Mouse (Mus musculus): ENCODE data around the gene Ifnar1.
"Not testable (repeated sequence)": the region's sequence is repeated elsewhere in the genome, so short reads cannot be mapped to it uniquely, and the experiment has no call there.

The Ifnar1 gene

GRCm38 (mm10) chr16:91512161-91512787 is 27.2 kb downstream of the Ifnar1 start:
- DNase-seq = peak; percentile 89

DNA sequence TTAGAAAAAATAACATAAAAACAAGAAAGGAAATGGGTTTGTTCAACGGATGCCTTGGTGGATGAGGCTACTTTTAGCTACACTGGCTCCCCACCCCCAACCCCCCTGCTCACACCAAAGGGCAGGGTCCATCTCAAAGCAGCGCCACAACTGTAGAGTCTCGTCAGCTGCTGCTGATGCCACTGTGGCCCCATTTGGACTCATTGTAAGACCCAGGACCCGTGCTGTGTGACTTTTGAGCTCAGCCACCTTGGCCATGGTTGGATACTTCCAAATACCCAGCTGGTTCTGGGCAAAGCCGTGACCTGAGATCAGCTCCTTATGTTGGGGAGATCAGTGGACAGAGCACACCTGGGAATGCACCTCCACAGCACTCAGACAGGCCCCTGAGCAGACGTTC is 28.1 kb downstream of the Ifnar1 start:
- no peak for DNase-seq

GRCm38 (mm10) chr16:91517020-91517419 is 32.0 kb downstream of the Ifnar1 start:
- DNase-seq = no peak

DNA sequence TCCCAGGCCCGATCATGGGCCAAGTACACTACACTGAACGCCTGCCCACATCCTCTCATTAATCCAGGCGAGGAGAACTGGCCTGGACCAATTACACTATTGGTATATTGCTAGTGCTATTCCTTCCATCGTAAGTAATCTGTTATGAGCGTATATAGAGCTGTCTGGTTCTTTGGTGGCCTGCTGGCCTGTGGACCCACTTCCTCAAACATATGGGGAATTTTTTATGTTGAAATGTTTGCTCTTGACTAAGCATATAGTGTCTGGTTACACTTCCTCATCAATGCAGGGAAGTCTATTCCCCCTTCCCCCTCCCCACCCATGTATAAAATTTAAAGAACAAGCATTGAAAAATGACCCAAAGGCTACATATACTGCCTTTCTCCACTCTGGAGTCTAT is 37.0 kb downstream of the Ifnar1 start:
- no peak for DNase-seq

GRCm38 (mm10) chr16:91522479-91523309 is 37.7 kb downstream of the Ifnar1 start:
- DNase-seq = no peak

DNA sequence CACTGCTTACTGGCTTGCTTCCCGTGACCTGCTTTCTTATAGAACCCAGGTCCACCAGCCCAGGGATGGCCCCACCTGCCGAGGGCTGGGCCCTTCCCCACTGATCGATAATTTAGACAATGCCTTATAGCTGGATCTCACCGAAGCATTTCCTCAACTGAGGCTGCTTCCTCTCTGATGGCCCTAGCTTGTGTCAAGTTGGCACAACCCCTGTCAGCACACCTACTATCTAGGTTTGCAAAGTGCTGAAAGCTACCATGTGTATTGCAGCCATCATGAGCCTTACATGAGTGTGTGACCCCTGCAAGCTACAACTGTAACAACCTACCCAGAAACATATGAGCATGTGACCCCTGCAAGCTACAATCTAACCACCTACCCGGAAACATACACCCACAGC is 39.2 kb downstream of the Ifnar1 start:
- DNase-seq = no peak

DNA sequence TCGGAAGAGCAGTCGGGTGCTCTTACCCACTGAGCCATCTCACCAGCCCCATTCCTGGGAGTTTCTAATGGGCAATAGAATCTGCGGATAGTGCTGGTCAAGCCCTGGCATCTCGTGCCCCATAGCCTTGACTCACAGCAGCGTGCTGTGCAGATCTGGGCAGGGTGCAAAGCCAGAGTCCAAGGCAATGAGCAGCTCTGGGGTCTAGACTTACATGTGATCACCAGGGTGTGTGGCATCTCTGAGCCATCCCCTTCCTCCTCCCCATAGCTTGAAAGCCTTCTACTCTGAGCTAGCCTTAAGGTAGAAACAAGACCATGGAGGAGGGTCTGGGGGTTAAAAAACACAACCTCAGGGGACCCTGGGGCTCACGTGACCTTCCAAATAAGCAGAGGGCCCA is 41.2 kb downstream of the Ifnar1 start:
- DNase-seq = no peak

GRCm38 (mm10) chr16:91527051-91527450 is 42.0 kb downstream of the Ifnar1 start:
- peak; percentile 66 for DNase-seq

DNA sequence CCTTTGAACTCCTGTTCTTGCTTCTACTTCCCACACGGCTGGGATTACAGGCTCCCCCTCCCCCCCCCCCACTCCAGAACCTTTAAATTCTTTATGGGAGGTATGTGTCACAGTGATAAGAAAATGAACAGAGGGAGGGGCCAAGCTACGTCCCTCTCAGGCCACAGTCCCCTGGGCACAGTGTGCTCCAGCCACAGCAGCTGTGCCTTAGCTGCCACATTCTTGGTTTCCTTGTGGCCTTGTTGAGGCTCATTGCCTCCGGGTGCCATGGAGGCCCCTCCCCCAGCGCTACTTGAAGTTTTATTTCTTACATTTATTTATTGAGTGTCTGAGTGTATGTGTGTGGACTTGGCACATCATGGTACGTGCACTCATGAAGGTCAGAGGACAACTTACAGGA is 42.5 kb downstream of the Ifnar1 start:
- no peak for DNase-seq

- no peak for DNase-seq
Observed at GRCm38 (mm10) chr16:91528578-91528977, 43.5 kb downstream of the Ifnar1 start.

DNA sequence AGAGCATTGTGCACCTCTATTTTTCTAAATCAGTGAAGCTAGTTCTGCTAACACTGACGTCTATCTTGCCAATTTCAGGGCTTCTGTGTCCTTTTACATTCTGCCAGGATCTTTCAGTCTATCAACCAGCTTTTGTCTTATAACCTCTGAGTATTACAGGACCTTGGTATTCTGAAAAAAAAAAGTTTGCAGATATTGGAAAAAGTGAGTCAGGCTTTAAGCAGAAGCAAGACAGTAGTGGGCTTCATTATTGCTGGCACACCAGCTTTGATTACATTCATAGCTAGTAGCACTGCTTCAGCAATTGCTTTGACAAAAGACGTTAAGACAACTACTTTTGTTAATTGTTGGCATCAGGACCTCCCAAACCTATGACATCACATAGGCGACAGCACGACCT is 45.8 kb downstream of the Ifnar1 start:
- DNase-seq = not testable (repeated sequence)

DNA sequence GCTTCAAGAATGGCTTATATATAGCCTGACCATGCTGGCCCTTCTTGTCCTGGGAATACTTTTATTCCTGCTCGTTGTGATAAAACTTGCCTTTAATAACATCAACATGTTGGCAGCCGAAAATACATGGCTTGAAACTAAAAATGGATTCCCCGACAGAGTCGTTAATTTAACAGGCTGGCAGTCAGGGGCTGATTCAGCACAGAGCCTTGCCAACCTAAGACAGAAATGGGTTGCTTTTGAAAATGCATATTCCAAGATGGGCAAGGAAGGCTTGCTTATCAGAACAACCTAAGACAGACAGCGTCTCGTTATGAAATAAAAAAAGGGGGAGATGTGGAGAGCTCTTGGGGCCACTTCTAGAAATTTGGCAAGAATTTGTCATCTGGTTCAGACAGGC is 46.8 kb downstream of the Ifnar1 start:
- no peak for DNase-seq

DNA sequence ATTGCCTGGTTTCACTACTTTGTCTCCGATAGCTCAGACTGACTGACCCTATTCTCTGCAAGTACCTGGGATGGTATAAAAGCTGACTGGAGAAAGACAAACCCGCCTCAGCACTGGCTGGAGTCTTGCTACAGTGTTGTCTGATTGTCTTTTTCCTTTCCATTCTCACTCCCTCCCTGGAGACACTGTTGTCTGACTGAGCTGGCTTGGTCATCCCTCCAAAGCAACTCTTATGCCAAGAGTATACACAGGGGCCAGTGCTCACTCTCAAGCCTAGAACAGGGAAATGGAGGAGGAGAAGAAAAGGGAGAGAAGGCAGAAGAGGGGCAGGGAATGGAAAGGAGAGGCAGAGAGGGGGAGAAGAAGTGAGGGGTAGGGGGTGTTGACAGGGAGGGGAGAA is 47.4 kb downstream of the Ifnar1 start:
- DNase-seq = no peak

GRCm38 (mm10) chr16:91533097-91534001 is 48.3 kb downstream of the Ifnar1 start:
- no peak for DNase-seq

- peak; percentile 59 for DNase-seq
Observed at GRCm38 (mm10) chr16:91534477-91534876, 49.4 kb downstream of the Ifnar1 start.

DNA sequence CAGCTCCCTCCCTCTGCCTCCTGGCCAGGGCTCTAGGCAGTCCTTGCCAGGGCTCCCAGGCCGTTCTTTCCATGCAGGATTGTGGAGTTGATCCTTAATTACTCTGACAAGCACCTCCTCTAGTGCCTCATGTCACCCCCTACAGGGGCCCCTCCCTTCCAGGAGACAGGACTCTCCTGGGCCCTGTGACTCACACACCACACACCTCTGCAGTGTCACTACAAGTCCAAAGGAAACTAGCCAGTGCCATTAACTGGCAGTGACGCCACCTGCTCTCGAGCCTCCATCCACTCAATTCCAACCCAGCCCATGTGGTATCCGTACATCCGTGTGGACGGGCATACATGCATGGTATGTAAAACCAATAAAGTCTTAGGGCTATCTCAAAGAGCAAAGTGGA is 49.9 kb downstream of the Ifnar1 start:
- no peak for DNase-seq

DNA sequence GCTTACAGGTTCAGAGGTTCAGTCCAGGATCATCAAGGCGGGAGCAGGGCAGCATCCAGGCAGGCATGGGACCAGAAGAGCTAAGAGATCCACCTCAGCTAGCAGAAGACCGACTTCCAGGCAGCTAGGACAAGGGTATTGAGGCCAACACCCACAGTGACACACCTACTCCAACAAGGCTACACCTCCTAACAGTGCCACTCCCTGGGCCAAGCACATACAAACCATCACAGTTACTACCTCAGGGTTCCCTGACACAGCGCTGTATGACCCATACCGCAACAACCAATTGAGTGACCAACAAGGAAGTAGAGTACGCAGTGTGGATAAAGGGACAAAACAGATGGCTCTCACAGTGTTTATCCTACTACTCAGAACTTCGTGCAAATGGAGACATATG is 51.3 kb downstream of the Ifnar1 start:
- DNase-seq = no peak

GRCm38 (mm10) chr16:91537065-91537464 is 52.0 kb downstream of the Ifnar1 start:
- DNase-seq = no peak

GRCm38 (mm10) chr16:91538051-91538450 is 53.0 kb downstream of the Ifnar1 start:
- DNase-seq = no peak

GRCm38 (mm10) chr16:91538513-91538912 is 53.5 kb downstream of the Ifnar1 start:
- DNase-seq = no peak

GRCm38 (mm10) chr16:91541573-91542081 is 56.6 kb downstream of the Ifnar1 start:
- DNase-seq = peak; percentile 38

GRCm38 (mm10) chr16:91543619-91544018 is 58.6 kb downstream of the Ifnar1 start:
- no peak for DNase-seq

GRCm38 (mm10) chr16:91545597-91546281 is 60.7 kb downstream of the Ifnar1 start:
- DNase-seq = peak; percentile 35

All from kidney, postnatal 10 days (tissue).